Mouse (Mus musculus) skeletal muscle tissue, adult 2 months (tissue): ENCODE data around the gene Gjb2.
"Not testable (repeated sequence)": the region's sequence is repeated elsewhere in the genome, so short reads cannot be mapped to it uniquely, and the experiment has no call there.

ENCODE experiments used
- DNase-seq: peaks from one replicate; pipeline ENCODE4 v3.0.0-alpha.2; 2012; ENCODE audit warnings: low read depth, low spot score

Gene Gjb2

DNA sequence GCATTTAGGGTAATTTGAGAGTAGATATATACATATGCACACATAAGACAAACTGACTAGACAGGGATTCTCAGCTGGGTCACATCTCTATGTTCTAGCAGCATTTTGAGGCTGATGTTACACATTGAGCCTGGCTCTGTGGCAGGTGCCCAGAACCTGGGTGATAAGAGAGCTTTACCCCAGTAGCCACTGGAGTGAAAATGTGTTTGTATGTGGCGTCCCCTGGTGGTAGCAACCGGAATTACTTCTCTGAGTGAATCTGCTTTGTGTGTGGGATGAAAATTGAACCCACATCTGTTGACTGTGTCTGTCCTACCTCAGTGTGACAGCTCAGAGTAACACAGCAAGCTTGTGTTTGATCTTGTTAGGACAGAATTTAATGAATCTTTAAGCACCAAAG lies 34.6 kb downstream of the Gjb2 start:
- not testable (repeated sequence) for DNase-seq

DNA sequence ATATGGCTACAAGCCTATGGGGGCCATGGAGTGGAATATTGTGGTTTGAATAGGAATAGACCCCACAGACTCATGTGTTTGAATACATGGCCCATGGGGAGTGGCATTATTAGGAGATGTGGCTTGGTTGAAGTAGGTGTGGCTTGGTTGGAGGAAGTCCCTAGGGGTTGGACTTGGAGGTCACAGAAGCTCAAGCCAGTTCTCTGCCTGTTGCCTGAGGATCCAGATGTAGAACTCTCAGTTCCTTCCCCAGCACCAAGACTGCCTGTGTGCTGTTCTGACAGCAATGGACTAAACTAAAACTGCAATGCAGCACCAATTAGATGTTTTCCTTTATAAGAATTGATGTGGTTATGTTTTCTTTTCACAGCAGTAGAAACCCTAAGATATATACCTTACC lies 38.4 kb downstream of the Gjb2 start:
- DNase-seq, result no peak

- DNase-seq, result peak; percentile 24
These were observed 44.5 kb downstream of the Gjb2 start for GRCm38 (mm10) chr14:57060052-57060451.

DNA sequence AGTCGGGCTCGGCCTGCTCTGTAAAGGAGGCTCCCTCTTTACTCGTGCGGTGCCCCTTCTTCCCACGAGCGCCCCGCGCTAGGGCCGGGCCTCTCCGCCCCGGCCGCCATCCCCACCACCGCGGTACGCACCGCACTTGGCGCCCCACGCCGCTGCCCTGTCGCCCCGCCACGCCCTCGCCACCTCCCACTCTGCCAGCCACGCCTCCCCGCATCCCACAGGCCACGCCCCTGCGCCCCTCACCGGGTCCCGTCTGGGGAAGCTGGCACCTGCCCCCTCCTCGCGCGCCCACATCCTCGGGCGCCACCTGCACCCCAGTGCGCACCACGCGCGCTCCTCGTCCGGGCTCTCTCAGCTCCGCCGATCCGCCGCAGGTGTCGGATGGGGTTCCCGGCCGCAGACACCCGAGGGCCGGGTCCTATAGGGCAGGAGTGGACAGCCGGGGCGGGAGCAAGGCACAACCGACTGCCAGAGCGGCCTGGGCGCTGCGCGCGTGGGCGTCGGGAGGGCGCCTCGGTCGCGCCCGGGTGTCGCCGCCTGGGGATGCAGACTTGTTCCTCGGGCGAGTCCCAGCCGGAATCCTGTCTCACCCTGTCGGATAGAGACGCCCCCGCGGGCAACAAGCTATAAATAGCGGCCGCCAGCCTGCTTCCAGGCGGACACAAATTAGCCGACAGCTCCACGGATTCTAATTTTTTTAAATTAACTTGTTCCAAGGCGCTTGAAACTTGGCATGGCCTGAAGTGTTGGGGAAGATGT lies 46.8 kb downstream of the Gjb2 start, which contains the start of gene Gja3:
TSS of gene Gja3 (minus strand) at position 538 of the 759 bp plus-strand sequence.
- no peak for DNase-seq

DNA sequence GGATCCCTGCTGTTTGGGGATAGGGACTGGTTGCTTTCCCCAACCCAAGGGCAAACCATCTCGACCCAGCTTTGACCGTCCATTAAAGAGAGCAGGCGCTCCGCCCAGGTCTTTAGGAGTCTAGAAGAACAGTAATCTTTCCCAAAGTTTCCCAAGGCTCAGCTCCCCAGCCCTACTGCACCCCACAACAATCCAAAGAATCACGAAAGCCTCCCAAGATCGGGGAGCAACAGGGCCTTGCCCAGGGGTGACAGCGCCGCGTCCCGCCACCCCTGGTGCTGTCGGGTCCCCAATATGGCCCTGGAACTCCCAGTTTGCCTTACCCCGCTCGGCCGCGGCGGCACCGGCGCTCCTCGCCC lies 47.3 kb downstream of the Gjb2 start:
- DNase-seq, result no peak

DNA sequence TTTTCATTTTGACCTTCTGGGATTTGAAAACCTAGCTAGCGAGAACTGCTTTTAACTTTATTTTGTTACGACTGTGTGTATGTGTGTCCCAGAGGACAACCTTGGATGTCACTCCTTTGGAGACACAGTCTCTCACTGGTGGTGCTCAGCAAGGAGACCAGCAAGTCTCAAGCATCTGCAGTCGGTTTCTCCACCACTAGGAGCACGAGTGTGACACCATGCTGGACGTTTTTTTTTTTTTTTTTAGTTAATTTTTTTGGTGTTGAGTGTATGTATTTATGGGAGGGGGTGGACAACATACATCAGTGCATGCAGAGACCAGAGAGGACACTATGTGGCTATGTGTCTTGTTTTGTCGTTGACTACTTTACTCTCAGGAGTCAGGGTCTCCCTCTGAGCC lies 51.8 kb downstream of the Gjb2 start:
- no peak for DNase-seq
